In genomic region chr10:24972923-24973322, GRCm38 (mm10) we compare ENCODE assay signal across 16 mouse cellular contexts. TPM values are rescaled to one million over a fixed set of nuclear protein-coding genes. Genes with fewer than 3 reads are reported as not detected.
DNase-seq lines count a peak whose midpoint lies in the region; ATAC-seq and TF ChIP-seq lines count a peak whose summit lies in the region.
"Had no signal": no experiment of that assay in that cellular context is flagged by ENCODE, and none has a peak within 500 bp of the region (broad histone marks: within the 10 kb centered on the region; RNA-seq: fewer than 3 reads in every experiment).

No protein-coding gene starts in this region.

- H3K27ac ChIP-seq in heart, embryonic 15.5 days = no peak overlapping the region
- H3K27ac ChIP-seq in embryonic facial prominence, embryonic 13.5 days = peak overlapping the region; percentile 58; the same call in 1 of the 2 replicates
- peak overlapping the region; percentile 40; the same call in 1 of the 2 replicates for H3K27ac ChIP-seq in stomach, postnatal 0 days (replicated peaks)
- H3K27ac ChIP-seq in forebrain, embryonic 11.5 days (ENCODE audit: low read depth, low read length) = no peak overlapping the region
- H3K27ac ChIP-seq: hindbrain, embryonic 14.5 days; macrophage had no signal

- DNase-seq in heart, postnatal 10 days = no peak
- DNase-seq in lung, postnatal 36 days = peak; percentile 27
- DNase-seq in lung, adult 2 months = no peak
- no peak for DNase-seq in stomach, postnatal 0 days (ENCODE audit: low spot score)
- DNase-seq in layer of hippocampus, postnatal 36 days = no peak
- DNase-seq in forebrain, embryonic 11.5 days (ENCODE audit: low spot score) = no peak
- DNase-seq: adrenal gland, adult 8-10 months; cerebellum, postnatal 14 days; kidney, postnatal 4 days; right cerebral cortex, postnatal 25 days; thymus, postnatal 25 days had no signal

- no peak overlapping the region for H3K4me3 ChIP-seq in heart, embryonic 15.5 days
- H3K4me3 ChIP-seq in lung, adult 2 months (replicated peaks; ENCODE audit: extremely low read depth, low read depth, low read length) = no peak overlapping the region
- no peak overlapping the region for H3K4me3 ChIP-seq in embryonic facial prominence, embryonic 13.5 days
- no peak overlapping the region for H3K4me3 ChIP-seq in stomach, postnatal 0 days (ENCODE audit: low read depth, low read length)
- no peak overlapping the region for H3K4me3 ChIP-seq in forebrain, embryonic 11.5 days (ENCODE audit: low read depth, low read length)

- H3K4me2 ChIP-seq in heart, embryonic 15.5 days = no peak overlapping the region
- no peak overlapping the region for H3K4me2 ChIP-seq in embryonic facial prominence, embryonic 13.5 days
- H3K4me2 ChIP-seq in stomach, postnatal 0 days (replicated peaks; ENCODE audit: low read depth) = no peak overlapping the region; the same call in 1 of the 2 replicates
- H3K4me2 ChIP-seq in forebrain, embryonic 11.5 days (ENCODE audit: low read depth, low read length, severe bottlenecking) = no peak overlapping the region
- H3K4me2 ChIP-seq: hindbrain, embryonic 14.5 days had no signal

- no peak for TF ChIP-seq CTCF in lung, adult 2 months (IDR thresholded peaks at IDR 0.05; ENCODE audit: insufficient read depth, low read length)
- no peak for TF ChIP-seq CTCF in stomach, postnatal 0 days (IDR thresholded peaks at IDR 0.05; ENCODE audit: low read depth)

- H3K27me3 ChIP-seq in heart, embryonic 15.5 days = no peaks in the 10 kb centered on the region
- H3K27me3 ChIP-seq in embryonic facial prominence, embryonic 13.5 days = no peaks in the 10 kb centered on the region
- H3K27me3 ChIP-seq in stomach, postnatal 0 days (ENCODE audit: control insufficient read depth, insufficient read depth, low read length) = no peaks in the 10 kb centered on the region
- H3K27me3 ChIP-seq in forebrain, embryonic 11.5 days (ENCODE audit: control insufficient read depth, insufficient read depth, low read length) = no peaks in the 10 kb centered on the region

- no peaks in the 10 kb centered on the region for H3K36me3 ChIP-seq in heart, embryonic 15.5 days
- H3K36me3 ChIP-seq in embryonic facial prominence, embryonic 13.5 days = no peaks in the 10 kb centered on the region
- no peaks in the 10 kb centered on the region for H3K36me3 ChIP-seq in stomach, postnatal 0 days (ENCODE audit: control insufficient read depth, insufficient read depth, low read length)
- H3K36me3 ChIP-seq in forebrain, embryonic 11.5 days (ENCODE audit: control insufficient read depth, insufficient read depth, low read length) = no peaks in the 10 kb centered on the region

- WGBS in heart, embryonic 15.5 days = 33% methylated on average over 4 of the region's 4 CpGs
- 22% methylated on average over 4 of the region's 4 CpGs for WGBS in lung, adult 2 months
- WGBS in embryonic facial prominence, embryonic 13.5 days = 40% methylated on average over 4 of the region's 4 CpGs
- WGBS in stomach, postnatal 0 days = 32% methylated on average over 4 of the region's 4 CpGs
- WGBS in forebrain, embryonic 11.5 days = 71% methylated on average over 4 of the region's 4 CpGs

- no peaks in the 10 kb centered on the region for H3K9me3 ChIP-seq in heart, embryonic 15.5 days (replicated peaks)
- no peaks in the 10 kb centered on the region for H3K9me3 ChIP-seq in embryonic facial prominence, embryonic 13.5 days
- H3K9me3 ChIP-seq in stomach, postnatal 0 days (ENCODE audit: control insufficient read depth, low read length) = no peaks in the 10 kb centered on the region
- H3K9me3 ChIP-seq in forebrain, embryonic 11.5 days (ENCODE audit: control insufficient read depth, low read length) = no peaks in the 10 kb centered on the region; the same call in 1 of the 2 replicates

- no peak for TF ChIP-seq POLR2A in lung, adult 2 months (IDR thresholded peaks at IDR 0.05; ENCODE audit: borderline replicate concordance, extremely low read depth, low read depth, low read length)

- 0 out of 2 replicates have a peak, but pooled peaks have one; percentile 35 for ATAC-seq in heart, embryonic 15.5 days (replicated peaks; ENCODE audit: insufficient number of reproducible peaks, insufficient read depth, low FRiP score, low read depth)
- no peak for ATAC-seq in embryonic facial prominence, embryonic 13.5 days (ENCODE audit: insufficient number of reproducible peaks, insufficient read depth, low FRiP score, low TSS enrichment, low read depth)
- peak; percentile 57 for ATAC-seq in stomach, postnatal 0 days (ENCODE audit: low FRiP score, low TSS enrichment)
- no peak for ATAC-seq in forebrain, embryonic 11.5 days (replicated peaks; ENCODE audit: low FRiP score)

- peaks cover 10% of the 10 kb centered on the region for H3K4me1 ChIP-seq in heart, embryonic 15.5 days (replicated peaks)
- no peaks in the 10 kb centered on the region for H3K4me1 ChIP-seq in lung, adult 2 months (ENCODE audit: control insufficient read depth, insufficient read depth, low read length)
- peaks cover 11% of the 10 kb centered on the region for H3K4me1 ChIP-seq in embryonic facial prominence, embryonic 13.5 days
- 0 out of 2 replicates have a peak, but pooled peaks cover 3% of the 10 kb centered on the region for H3K4me1 ChIP-seq in stomach, postnatal 0 days (replicated peaks; ENCODE audit: control insufficient read depth, insufficient read depth)
- no peaks in the 10 kb centered on the region for H3K4me1 ChIP-seq in forebrain, embryonic 11.5 days (replicated peaks; ENCODE audit: control insufficient read depth, insufficient read depth, low read length)

- intact Hi-C loops in heart, postnatal 10 days (cut with DNase I) = no loop called here

- TF ChIP-seq EP300 in stomach, postnatal 0 days (optimal IDR thresholded peaks at IDR 0.05) = no peak

- no peak overlapping the region for H3K9ac ChIP-seq in heart, embryonic 15.5 days
- no peak overlapping the region for H3K9ac ChIP-seq in embryonic facial prominence, embryonic 13.5 days
- no peak overlapping the region for H3K9ac ChIP-seq in stomach, postnatal 0 days (ENCODE audit: low read length)
- H3K9ac ChIP-seq in forebrain, embryonic 11.5 days (ENCODE audit: low read length) = no peak overlapping the region
- H3K9ac ChIP-seq: hindbrain, embryonic 14.5 days had no signal

RNA-seq across cellular contexts. Expression of gene Arg1, which starts 45.6 kb away (rescaled TPM):
- polyA plus RNA-seq in heart, embryonic 15.5 days (2015; fragmentation: Nextera tagmentation; extraction: Ambion mirVana) = 0.30 and 1.6 TPM in 2 replicates
- not detected for total RNA-seq in heart, postnatal 10 days (2021)
- 0.43 and 5.7 TPM in 2 replicates for polyA plus RNA-seq in lung, adult 2 months (2012; rRNA removed)
- 3.9 and 4.6 TPM in 2 replicates for polyA plus RNA-seq in embryonic facial prominence, embryonic 13.5 days (2015; fragmentation: Nextera tagmentation; extraction: Ambion mirVana)
- polyA plus RNA-seq in stomach, postnatal 0 days (2015; fragmentation: Nextera tagmentation; extraction: Ambion mirVana) = 93.0 and 138 TPM in 2 replicates
- total RNA-seq in layer of hippocampus, postnatal 36 days (2021) = not detected
- polyA plus RNA-seq in forebrain, embryonic 11.5 days (2014; fragmentation: Nextera tagmentation; extraction: Ambion mirVana) = 1.5 and 2.3 TPM in 2 replicates
- total RNA-seq: gastrocnemius, adult 18-20 months had no signal
- polyA plus RNA-seq: macrophage had no signal

Comparison
In these comparisons a context has a peak if more than half of its experiments do, and no peak if none do; other contexts are left out.
1. ATAC-seq: peak in heart, embryonic 15.5 days (single experiment) and stomach, postnatal 0 days (single experiment); none in embryonic facial prominence, embryonic 13.5 days (single experiment) and forebrain, embryonic 11.5 days (single experiment).
2. H3K27ac ChIP-seq: peak in embryonic facial prominence, embryonic 13.5 days (single experiment) and stomach, postnatal 0 days (single experiment); none in heart, embryonic 15.5 days (single experiment) and forebrain, embryonic 11.5 days (single experiment).
3. RNA of gene Arg1, which starts 45.6 kb away (polyA plus RNA-seq): 93.0 to 138 TPM in stomach, postnatal 0 days; 0.43 to 5.7 TPM in lung, adult 2 months, 3.9 to 4.6 TPM in embryonic facial prominence, embryonic 13.5 days, 1.5 to 2.3 TPM in forebrain, embryonic 11.5 days and 0.30 to 1.6 TPM in heart, embryonic 15.5 days; every median in the first group is over 10 times any median in the second.